Mouse (Mus musculus) spleen, adult 2 months (tissue): Measurements from ENCODE around the gene Sf3a1. TPM values are rescaled to one million over a fixed set of nuclear protein-coding genes. Genes with fewer than 3 reads are reported as not detected.

Source experiments
- DNase-seq, 2 experiments: peaks; one replicate each; pipeline versions ENCODE4 v3.0.0 to v3.0.0-alpha.2; 2012 to 2021; ENCODE audit warnings: low spot score in 2 of 2, low read depth in 1 of 2
- H3K27ac ChIP-seq: fragments of 200-500 bp; 2 replicates; pipeline ENCODE4 v1.5.1; 2012; ENCODE audit warnings: low read length, inconsistent platforms; ENCODE audit not compliant: insufficient read depth
- H3K27me3 ChIP-seq: fragments of 200-500 bp; 2 replicates; pipeline ENCODE4 v1.6.1; 2012; ENCODE audit warnings: mild to moderate bottlenecking, moderate library complexity, low read length, inconsistent platforms; ENCODE audit not compliant: control insufficient read depth, insufficient read depth
- H3K36me3 ChIP-seq: fragments of 200-500 bp; 2 replicates; pipeline ENCODE4 v1.6.1; 2012; ENCODE audit warnings: mild to moderate bottlenecking, low read length, inconsistent platforms; ENCODE audit not compliant: control insufficient read depth, insufficient read depth
- H3K4me1 ChIP-seq: fragments of 200-500 bp; 2 replicates; pipeline ENCODE4 v1.6.1; 2011; ENCODE audit warnings: inconsistent platforms; ENCODE audit not compliant: control insufficient read depth, insufficient read depth, insufficient read length
- H3K4me3 ChIP-seq: fragments of 200-500 bp; 2 replicates; pipeline ENCODE4 v1.5.1; 2011; ENCODE audit warnings: mild to moderate bottlenecking, inconsistent platforms; ENCODE audit not compliant: insufficient read depth, insufficient read length; ENCODE audit errors: extremely low read depth
- CTCF ChIP-seq: fragments of 200-500 bp; IDR thresholded peaks from 2 replicates; pipeline ENCODE4 v1.5.1; 2011; ENCODE audit warnings: mild to moderate bottlenecking, inconsistent platforms; ENCODE audit not compliant: insufficient read depth, insufficient read length, insufficient replicate concordance; ENCODE audit errors: extremely low read depth
- POLR2A ChIP-seq: fragments of 200-500 bp; IDR thresholded peaks from 2 replicates; pipeline ENCODE4 v1.6.1; 2011; ENCODE audit warnings: low read depth, low read length, inconsistent platforms
- WGBS: fragments of 180-500 bp; shearing (Covaris S2); methylation state at CpG from one replicate; pipeline ENCODE4 v1.1.7; 2018; 5-methylcytosine and 5-hydroxymethylcytosine counted together
- polyA plus RNA-seq: library from polyadenylated mRNA; depleted of rRNA; stranded (reverse); fragments of >200 nt; gene quantifications from 2 replicates; pipeline ENCODE4 v1.2.3, GENCODE M21; 2012

Gene Sf3a1
- polyA plus RNA-seq, 1 experiment = 27.9 TPM

DNA sequence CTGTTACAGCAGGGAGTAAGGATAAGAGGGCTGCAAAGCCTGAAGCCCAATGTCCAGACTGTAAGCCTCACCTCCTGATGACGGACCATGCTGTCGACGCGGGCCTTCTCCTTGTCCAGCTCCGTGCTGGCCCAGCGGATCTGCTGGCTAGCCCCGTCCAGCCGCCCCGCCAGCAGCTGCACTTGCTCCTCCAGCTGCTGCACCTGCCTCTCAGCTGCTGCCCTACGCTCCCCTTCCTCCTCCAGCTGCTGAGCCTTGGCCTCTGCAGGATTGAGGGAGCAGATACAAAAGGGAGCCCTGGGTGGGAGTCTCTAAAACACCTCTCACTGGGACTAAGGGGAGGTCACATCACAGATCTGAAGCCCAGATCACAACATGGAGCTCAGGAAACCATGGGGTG is 13.1 kb upstream of the Sf3a1 start:
- WGBS = 94% methylated on average over 10 of the region's 10 CpGs
- Histone ChIP-seq H3K36me3 (peaks cover 4% of the 10 kb centered on the region), H3K27ac (no peak overlapping the region), H3K4me1 (no peaks in the 10 kb centered on the region), H3K27me3 (no peaks in the 10 kb centered on the region), H3K4me3 (no peak overlapping the region)
- DNase-seq = no peak
- TF ChIP-seq POLR2A (no peak), CTCF (no peak)

DNA sequence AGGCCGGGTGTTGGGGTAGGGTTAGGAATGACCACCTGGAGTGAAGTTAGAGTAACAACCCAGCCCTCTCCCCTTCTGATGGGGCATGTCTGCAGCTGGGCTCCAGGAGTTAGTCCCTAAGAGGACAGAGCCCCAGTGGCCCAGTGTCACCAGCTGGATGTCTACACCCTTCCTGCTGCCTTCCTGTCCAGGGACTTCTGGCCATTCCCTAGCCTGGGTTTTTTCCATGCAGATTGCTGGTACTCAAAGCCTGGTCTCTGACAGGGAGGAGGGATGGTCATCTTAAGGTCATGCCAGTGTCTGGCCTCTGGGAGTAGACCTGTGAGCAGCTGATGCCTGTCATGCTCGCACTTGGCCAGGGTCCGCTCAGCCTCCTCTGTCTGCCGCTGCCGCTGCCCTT is 12.0 kb upstream of the Sf3a1 start:
- Histone ChIP-seq H3K27ac (no peak overlapping the region), H3K4me3 (no peak overlapping the region), H3K36me3 (peaks cover 2% of the 10 kb centered on the region), H3K27me3 (no peaks in the 10 kb centered on the region), H3K4me1 (no peaks in the 10 kb centered on the region)
- TF ChIP-seq CTCF = no peak
- no peak for TF ChIP-seq POLR2A
- no peak for DNase-seq
- WGBS = 94% methylated on average over 5 of the region's 5 CpGs

DNA sequence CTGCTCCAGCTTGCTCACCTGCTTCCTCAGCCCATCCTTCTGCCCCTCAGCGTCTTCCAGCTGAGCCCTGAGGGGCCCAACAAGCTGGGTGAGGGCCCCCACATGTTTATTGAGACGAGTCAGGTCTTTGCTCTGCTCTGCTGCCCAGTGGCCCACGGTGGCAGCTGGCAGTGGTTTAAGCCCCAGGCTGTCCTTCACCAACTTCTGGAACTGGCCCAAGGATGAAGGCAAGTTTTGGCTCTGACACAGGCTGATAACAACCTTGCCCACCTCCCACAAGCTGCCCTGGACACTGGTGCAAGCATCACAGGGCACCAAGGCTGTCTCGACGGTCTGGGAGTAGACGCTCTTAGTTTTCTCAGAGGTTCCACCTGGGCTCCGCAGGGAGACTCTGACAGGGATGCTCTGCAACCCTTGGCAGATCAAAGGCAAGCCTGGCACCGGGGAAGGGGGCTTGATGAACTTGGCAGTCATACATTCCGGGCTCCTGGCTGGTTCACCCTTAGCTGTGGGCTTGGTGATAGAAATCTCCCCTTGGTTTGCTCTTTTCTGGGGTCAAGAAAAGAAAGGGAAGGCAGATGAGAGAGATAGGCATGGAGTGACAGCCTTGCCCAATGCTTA is 11.5 kb upstream of the Sf3a1 start:
- no peak for DNase-seq
- TF ChIP-seq POLR2A = no peak
- no peak for TF ChIP-seq CTCF
- 83% methylated on average over 9 of the region's 9 CpGs for WGBS
- Histone ChIP-seq H3K27ac (no peak overlapping the region), H3K4me1 (no peaks in the 10 kb centered on the region), H3K4me3 (no peak overlapping the region), H3K36me3 (peaks cover 2% of the 10 kb centered on the region; the same call in 1 of the 2 replicates), H3K27me3 (no peaks in the 10 kb centered on the region)

DNA sequence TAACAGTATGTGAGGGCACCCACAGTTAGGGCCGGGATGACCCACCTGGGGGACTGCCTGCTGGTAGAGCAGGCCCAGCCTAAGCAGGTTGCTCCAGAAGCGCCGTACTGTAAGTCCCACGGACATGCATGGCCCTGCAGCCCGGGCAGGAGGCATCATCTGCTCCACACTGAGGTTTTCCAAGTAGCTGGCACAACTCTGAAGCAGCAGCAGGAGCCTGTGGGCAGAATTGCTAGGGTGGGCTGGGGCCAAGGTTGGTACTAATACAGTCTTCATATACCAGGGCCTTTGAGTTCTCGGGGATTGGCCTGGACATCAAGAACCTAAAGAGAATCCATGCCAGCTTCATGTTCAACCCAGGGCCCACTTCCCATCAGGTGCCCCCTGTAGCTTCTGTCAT is 10.3 kb upstream of the Sf3a1 start:
- Histone ChIP-seq H3K36me3 (no peaks in the 10 kb centered on the region), H3K4me3 (no peak overlapping the region), H3K27me3 (no peaks in the 10 kb centered on the region), H3K4me1 (no peaks in the 10 kb centered on the region), H3K27ac (no peak overlapping the region)
- TF ChIP-seq POLR2A (no peak), CTCF (no peak)
- DNase-seq = no peak
- 97% methylated on average over 6 of the region's 6 CpGs for WGBS

DNA sequence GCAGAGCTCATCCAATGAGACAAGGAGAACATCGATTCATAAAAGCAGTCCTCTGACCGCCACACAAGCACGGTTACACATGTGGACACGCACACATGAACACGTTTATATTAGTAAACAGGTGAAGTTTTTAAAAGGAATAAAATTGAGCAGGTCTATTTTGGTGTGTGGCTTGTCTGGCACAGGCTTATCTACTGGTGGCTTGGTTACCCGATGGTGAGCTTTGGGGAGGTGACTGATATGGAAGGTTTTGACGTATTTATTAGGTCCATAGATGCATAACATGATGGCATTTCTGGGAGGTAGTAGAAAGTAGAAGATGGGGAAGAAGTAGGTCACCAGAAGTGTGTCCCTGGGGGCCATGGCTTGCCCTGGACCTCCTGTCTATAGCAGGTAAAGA is 6.5 kb upstream of the Sf3a1 start:
- Histone ChIP-seq H3K27ac (no peak overlapping the region), H3K4me3 (no peak overlapping the region), H3K27me3 (no peaks in the 10 kb centered on the region), H3K36me3 (no peaks in the 10 kb centered on the region), H3K4me1 (no peaks in the 10 kb centered on the region)
- no peak for DNase-seq
- 89% methylated on average over 7 of the region's 7 CpGs for WGBS
- no peak for TF ChIP-seq POLR2A
- TF ChIP-seq CTCF = no peak

DNA sequence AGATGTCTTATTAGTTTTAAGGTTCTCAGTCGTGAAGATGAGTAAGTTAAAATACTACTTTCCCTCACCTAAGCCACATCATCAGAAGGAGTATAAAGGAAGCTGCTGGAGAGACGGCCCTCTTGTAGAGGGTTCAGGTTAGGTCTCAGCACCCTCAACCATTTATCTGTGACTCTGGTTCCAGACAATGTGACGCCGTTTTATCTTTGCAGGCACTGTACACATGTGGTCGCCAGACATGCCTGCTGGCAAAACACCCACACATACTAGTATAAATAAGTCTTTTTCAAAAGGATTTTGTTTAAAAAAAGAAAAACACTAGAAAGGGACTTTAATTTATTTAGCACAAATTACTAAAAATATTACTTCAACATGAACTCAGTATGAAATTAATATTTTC is 4.5 kb upstream of the Sf3a1 start:
- H3K27me3 ChIP-seq = no peaks in the 10 kb centered on the region
- no peak overlapping the region for H3K4me3 ChIP-seq
- WGBS = 81% methylated on average over 5 of the region's 5 CpGs
- H3K36me3 ChIP-seq = no peaks in the 10 kb centered on the region
- DNase-seq = no peak
- no peak for TF ChIP-seq CTCF
- no peak for TF ChIP-seq POLR2A
- no peaks in the 10 kb centered on the region for H3K4me1 ChIP-seq
- H3K27ac ChIP-seq = no peak overlapping the region

DNA sequence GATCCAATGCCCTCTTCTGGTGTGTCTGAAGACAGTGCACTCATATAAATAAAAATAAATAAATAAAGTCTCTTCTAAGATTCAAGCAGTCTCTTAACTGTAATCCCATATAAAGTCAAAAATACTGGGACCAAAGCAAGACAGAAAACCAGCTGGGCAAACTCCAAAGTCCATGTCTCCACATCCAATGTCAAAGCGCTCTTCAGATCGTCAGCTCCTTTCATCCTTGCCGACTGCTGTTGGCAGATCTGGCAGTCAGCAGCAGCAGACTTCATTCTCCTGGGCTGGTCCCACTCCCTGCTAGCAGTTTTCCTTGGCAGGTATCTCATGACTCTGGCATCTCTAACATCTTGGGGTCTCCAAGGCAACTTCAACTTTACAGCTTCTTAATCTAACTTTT is 1.5 kb upstream of the Sf3a1 start:
- DNase-seq = no peak
- Histone ChIP-seq H3K36me3 (peaks cover 7% of the 10 kb centered on the region; the same call in 1 of the 2 replicates), H3K4me1 (no peaks in the 10 kb centered on the region; the same call in 1 of the 2 replicates), H3K27me3 (no peaks in the 10 kb centered on the region), H3K4me3 (no peak overlapping the region), H3K27ac (no peak overlapping the region)
- WGBS = 96% methylated on average over 3 of the region's 3 CpGs
- no peak for TF ChIP-seq CTCF
- no peak for TF ChIP-seq POLR2A
